Mouse (Mus musculus): Measurements from ENCODE around the gene Gm20662. TPM values are rescaled to one million over a fixed set of nuclear protein-coding genes. Genes with fewer than 3 reads are reported as not detected.

The Gm20662 gene
- polyA plus RNA-seq, 2 experiments from 2014 or later: not detected

DNA sequence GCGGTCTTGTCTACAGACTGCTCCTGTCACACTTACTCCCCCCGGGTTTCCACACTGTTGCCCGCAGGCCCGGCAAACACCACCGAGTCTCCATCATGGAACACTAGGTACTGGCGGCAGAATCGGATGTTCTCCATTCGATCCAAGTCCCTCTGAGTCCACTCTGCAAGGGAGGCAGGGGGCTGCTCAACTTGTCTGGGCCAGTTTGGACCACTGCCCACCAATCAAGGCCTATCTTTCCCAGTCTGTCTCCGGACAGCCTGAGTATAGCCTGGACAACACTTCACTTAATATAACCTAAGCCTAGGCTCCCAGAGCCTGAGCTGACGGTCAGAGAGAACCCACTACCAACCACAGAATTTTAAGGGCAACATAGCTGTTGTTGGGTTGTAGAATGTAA lies 97.4 kb downstream of the Gm20662 start:
- ATAC-seq: no peak

GRCm38 (mm10) chr9:108094184-108094941 lies 98.2 kb downstream of the Gm20662 start, which contains the start of gene Apeh:
Gene Apeh (minus strand): TSS chr9:108094606.
- ATAC-seq: peak; percentile 94

Other genes starting within 250 kb of the Gm20662 start
- 100 to 1,000 TPM; 299 to 310 TPM for gene Rbm5, start 225.4 kb upstream of the Gm20662 start, polyA plus RNA-seq (2017; shearing (Covaris generic))
- 10 to 100 TPM; 76.4 to 81.0 TPM for gene Rbm6, start 123.1 kb upstream of the Gm20662 start, polyA plus RNA-seq (2017; shearing (Covaris generic))
- 10 to 100 TPM; 11.3 to 12.9 TPM for gene Mon1a, start 108.2 kb upstream of the Gm20662 start, polyA plus RNA-seq (2017; shearing (Covaris generic))
- gene Mst1r, start 89.5 kb upstream of the Gm20662 start, polyA plus RNA-seq (2017; shearing (Covaris generic)): not detected
- gene Actl11, start 67.9 kb upstream of the Gm20662 start, polyA plus RNA-seq (2017; shearing (Covaris generic)): not detected
- gene Camkv, start 60.7 kb upstream of the Gm20662 start, polyA plus RNA-seq (2017; shearing (Covaris generic)): not detected
- 1 to 10 TPM; 5.0 to 8.2 TPM for gene Traip, start 46.2 kb upstream of the Gm20662 start, polyA plus RNA-seq (2017; shearing (Covaris generic))
- 100 to 1,000 TPM; 132 to 138 TPM for gene Uba7, start 20.8 kb upstream of the Gm20662 start, polyA plus RNA-seq (2017; shearing (Covaris generic))
- gene Gm20661, start 13.3 kb upstream of the Gm20662 start, polyA plus RNA-seq (2017; shearing (Covaris generic)): not detected
- under 1 TPM; 0.33 to 0.51 TPM for gene Inka1, start 10.5 kb upstream of the Gm20662 start, polyA plus RNA-seq (2017; shearing (Covaris generic))
- 1 to 10 TPM in 1 of 2 experiments, under 1 TPM in 1; 0.93 to 2.5 TPM for gene Cdhr4, start 3.9 kb upstream of the Gm20662 start, polyA plus RNA-seq (2017; shearing (Covaris generic))
- gene Ip6k1, start 6.2 kb downstream of the Gm20662 start, polyA plus RNA-seq (2017; shearing (Covaris generic)): 10 to 100 TPM; 36.7 to 47.6 TPM
- 10 to 100 TPM; 12.9 to 22.2 TPM for gene Gmppb, start 52.9 kb downstream of the Gm20662 start, polyA plus RNA-seq (2017; shearing (Covaris generic))
- gene Amigo3, start 56.8 kb downstream of the Gm20662 start, polyA plus RNA-seq (2017; shearing (Covaris generic)): 1 to 10 TPM; 1.3 to 3.3 TPM
- under 1 TPM; 0.40 to 0.48 TPM for gene Mst1, start 84.1 kb downstream of the Gm20662 start, polyA plus RNA-seq (2017; shearing (Covaris generic))
- 10 to 100 TPM; 49.9 to 75.8 TPM for gene Rnf123, start 87.0 kb downstream of the Gm20662 start, polyA plus RNA-seq (2017; shearing (Covaris generic))
- 10 to 100 TPM; 39.4 to 45.0 TPM for gene Apeh, start 98.3 kb downstream of the Gm20662 start, polyA plus RNA-seq (2017; shearing (Covaris generic))
- gene Bsn, start 194.0 kb downstream of the Gm20662 start, polyA plus RNA-seq (2017; shearing (Covaris generic)): under 1 TPM; 0.33 to 0.73 TPM

Data from activated CD4-positive, CD25-positive, alpha-beta regulatory T cell, adult 4 months (primary cell).